Mouse (Mus musculus) hindbrain, embryonic 14.5 days (tissue): ENCODE results near the gene Pdcd1lg2. TPM values are rescaled to one million over a fixed set of nuclear protein-coding genes. Genes with fewer than 3 reads are reported as not detected.

Experiments used
- ATAC-seq: fragments of 200-750 bp; cut with Nextera tagmentation; 2 replicates; pipeline ENCODE4 v1.8.0; 2017; ENCODE audit warnings: moderate number of reproducible peaks, mild to moderate bottlenecking, moderate TSS enrichment, moderate library complexity; ENCODE audit not compliant: low FRiP score
- DNase-seq: peaks from one replicate; pipeline ENCODE4 v3.0.0-alpha.2; 2015; ENCODE audit warnings: low spot score
- H3K27ac ChIP-seq: fragments of 300-500 bp; sonication (generic); 2 replicates; pipeline ENCODE4 v1.5.1; 2014; ENCODE audit warnings: mild to moderate bottlenecking, moderate library complexity
- H3K27me3 ChIP-seq: fragments of 300-500 bp; sonication (generic); 2 replicates; pipeline ENCODE4 v1.6.1; 2014; ENCODE audit warnings: mild to moderate bottlenecking, low read length, mixed read lengths; ENCODE audit not compliant: control insufficient read depth, insufficient read depth
- H3K36me3 ChIP-seq: fragments of 300-500 bp; sonication (generic); replicated peaks from 2 replicates; pipeline ENCODE4 v1.6.1; 2014; ENCODE audit not compliant: control insufficient read depth, insufficient read depth
- H3K4me1 ChIP-seq: fragments of 300-500 bp; sonication (generic); replicated peaks from 2 replicates; pipeline ENCODE4 v1.6.1; 2014; ENCODE audit warnings: antibody characterized with exemption, low read length, mixed read lengths; ENCODE audit not compliant: control insufficient read depth, insufficient read depth
- H3K4me2 ChIP-seq: fragments of 300-500 bp; sonication (generic); replicated peaks from 2 replicates; pipeline ENCODE4 v1.6.1; 2014; ENCODE audit warnings: mild to moderate bottlenecking, moderate library complexity
- H3K4me3 ChIP-seq: fragments of 300-500 bp; sonication (generic); replicated peaks from 2 replicates; pipeline ENCODE4 v1.5.1; 2014; ENCODE audit warnings: mild to moderate bottlenecking, low read length
- H3K9ac ChIP-seq: fragments of 300-500 bp; sonication (generic); 2 replicates; pipeline ENCODE4 v1.6.1; 2014
- H3K9me3 ChIP-seq: fragments of 300-500 bp; sonication (generic); 2 replicates; pipeline ENCODE4 v1.6.1; 2016; ENCODE audit warnings: low read length; ENCODE audit not compliant: control insufficient read depth
- WGBS: fragments of 180-500 bp; shearing (Covaris S2); extraction: QIAGEN DNeasy Blood & Tissue Kit; methylation state at CpG from one replicate; pipeline ENCODE4 v1.1.7; 2014; 5-methylcytosine and 5-hydroxymethylcytosine counted together
- polyA plus RNA-seq: library from polyadenylated mRNA; unstranded; fragments of >200 nt; fragmentation: Nextera tagmentation; extraction: Ambion mirVana; gene quantifications from 2 replicates; pipeline ENCODE4 v1.2.1, GENCODE M21; 2014

Gene Pdcd1lg2
- polyA plus RNA-seq, 1 experiment from 2014 or later = 0.15 TPM

GRCm38 (mm10) chr19:29472424-29472823, 61.7 kb downstream of the Pdcd1lg2 start:
- no peak overlapping the region for H3K27ac ChIP-seq
- no peaks in the 10 kb centered on the region for H3K27me3 ChIP-seq
- H3K4me2 ChIP-seq = no peak overlapping the region
- H3K36me3 ChIP-seq = no peaks in the 10 kb centered on the region
- DNase-seq = no peak
- 0 out of 2 replicates have a peak, but pooled peaks cover 3% of the 10 kb centered on the region for H3K4me1 ChIP-seq
- H3K9me3 ChIP-seq = no peaks in the 10 kb centered on the region
- H3K4me3 ChIP-seq = no peak overlapping the region
- no peak for ATAC-seq
- no peak overlapping the region for H3K9ac ChIP-seq
- WGBS = 88% methylated on average over 8 of the region's 8 CpGs

GRCm38 (mm10) chr19:29472946-29473345, 62.2 kb downstream of the Pdcd1lg2 start:
- H3K9me3 ChIP-seq = no peaks in the 10 kb centered on the region
- H3K27ac ChIP-seq = no peak overlapping the region
- DNase-seq (no peak), ATAC-seq (no peak)
- no peak overlapping the region for H3K9ac ChIP-seq
- WGBS = 94% methylated on average over 5 of the region's 5 CpGs
- H3K27me3 ChIP-seq = no peaks in the 10 kb centered on the region
- H3K4me2 ChIP-seq = no peak overlapping the region
- 0 out of 2 replicates have a peak, but pooled peaks cover 3% of the 10 kb centered on the region for H3K4me1 ChIP-seq
- H3K4me3 ChIP-seq = no peak overlapping the region
- H3K36me3 ChIP-seq = no peaks in the 10 kb centered on the region

GRCm38 (mm10) chr19:29474803-29475202, 64.1 kb downstream of the Pdcd1lg2 start:
- Histone ChIP-seq H3K27ac (no peak overlapping the region), H3K4me1 (0 out of 2 replicates have a peak, but pooled peaks cover 3% of the 10 kb centered on the region), H3K4me2 (no peak overlapping the region), H3K9me3 (no peaks in the 10 kb centered on the region), H3K36me3 (no peaks in the 10 kb centered on the region), H3K4me3 (no peak overlapping the region), H3K27me3 (no peaks in the 10 kb centered on the region), H3K9ac (no peak overlapping the region)
- DNase-seq (no peak), ATAC-seq (no peak)
- WGBS = 67% methylated on average over 2 of the region's 2 CpGs

- WGBS = 94% methylated on average over 4 of the region's 4 CpGs
These were observed 64.5 kb downstream of the Pdcd1lg2 start for GRCm38 (mm10) chr19:29475210-29475620.

GRCm38 (mm10) chr19:29478598-29478997, 67.9 kb downstream of the Pdcd1lg2 start:
- DNase-seq (no peak), ATAC-seq (no peak)
- Histone ChIP-seq H3K4me1 (no peaks in the 10 kb centered on the region), H3K4me2 (no peak overlapping the region), H3K36me3 (no peaks in the 10 kb centered on the region), H3K27ac (no peak overlapping the region), H3K4me3 (no peak overlapping the region), H3K9me3 (no peaks in the 10 kb centered on the region), H3K9ac (no peak overlapping the region), H3K27me3 (no peaks in the 10 kb centered on the region)
- 28% methylated on average over 4 of the region's 4 CpGs for WGBS

More at GRCm38 (mm10) chr19:29475210-29475620, 64.5 kb downstream of the Pdcd1lg2 start:
- no peak for ATAC-seq
- Histone ChIP-seq H3K4me2 (no peak overlapping the region), H3K27me3 (no peaks in the 10 kb centered on the region), H3K4me3 (no peak overlapping the region), H3K27ac (no peak overlapping the region), H3K9me3 (no peaks in the 10 kb centered on the region), H3K36me3 (no peaks in the 10 kb centered on the region), H3K9ac (no peak overlapping the region), H3K4me1 (0 out of 2 replicates have a peak, but pooled peaks cover 3% of the 10 kb centered on the region)
- no peak for DNase-seq

GRCm38 (mm10) chr19:29481578-29481977, 70.9 kb downstream of the Pdcd1lg2 start:
- 53% methylated on average over 6 of the region's 6 CpGs for WGBS

GRCm38 (mm10) chr19:29482148-29482547, 71.4 kb downstream of the Pdcd1lg2 start:
- Histone ChIP-seq H3K4me3 (no peak overlapping the region), H3K4me2 (no peak overlapping the region), H3K36me3 (no peaks in the 10 kb centered on the region), H3K27ac (no peak overlapping the region), H3K4me1 (no peaks in the 10 kb centered on the region), H3K9me3 (no peaks in the 10 kb centered on the region), H3K9ac (no peak overlapping the region), H3K27me3 (no peaks in the 10 kb centered on the region)
- DNase-seq = no peak
- 73% methylated on average over 5 of the region's 5 CpGs for WGBS
- ATAC-seq = no peak

More at GRCm38 (mm10) chr19:29481578-29481977, 70.9 kb downstream of the Pdcd1lg2 start:
- ATAC-seq (no peak), DNase-seq (no peak)
- Histone ChIP-seq H3K9me3 (no peaks in the 10 kb centered on the region), H3K27me3 (no peaks in the 10 kb centered on the region), H3K36me3 (no peaks in the 10 kb centered on the region), H3K4me2 (no peak overlapping the region), H3K27ac (no peak overlapping the region), H3K4me1 (no peaks in the 10 kb centered on the region), H3K4me3 (no peak overlapping the region), H3K9ac (no peak overlapping the region)

- Histone ChIP-seq H3K27ac (no peak overlapping the region), H3K4me2 (no peak overlapping the region), H3K4me1 (no peaks in the 10 kb centered on the region), H3K27me3 (no peaks in the 10 kb centered on the region), H3K9ac (no peak overlapping the region), H3K36me3 (no peaks in the 10 kb centered on the region), H3K9me3 (no peaks in the 10 kb centered on the region), H3K4me3 (no peak overlapping the region)
- ATAC-seq (no peak), DNase-seq (no peak)
- WGBS = 49% methylated on average over 3 of the region's 3 CpGs
These were observed 71.9 kb downstream of the Pdcd1lg2 start for GRCm38 (mm10) chr19:29482637-29483036.

GRCm38 (mm10) chr19:29483386-29483785, 72.7 kb downstream of the Pdcd1lg2 start:
- ATAC-seq (no peak), DNase-seq (no peak)
- H3K4me3 ChIP-seq = no peak overlapping the region
- no peaks in the 10 kb centered on the region for H3K27me3 ChIP-seq
- H3K4me2 ChIP-seq = no peak overlapping the region
- H3K9ac ChIP-seq = no peak overlapping the region
- 82% methylated on average over 2 of the region's 2 CpGs for WGBS
- H3K9me3 ChIP-seq = no peaks in the 10 kb centered on the region
- H3K36me3 ChIP-seq = no peaks in the 10 kb centered on the region
- no peaks in the 10 kb centered on the region for H3K4me1 ChIP-seq
- H3K27ac ChIP-seq = no peak overlapping the region

- no peaks in the 10 kb centered on the region for H3K27me3 ChIP-seq
These were observed 73.8 kb downstream of the Pdcd1lg2 start for GRCm38 (mm10) chr19:29484537-29484936.

More at GRCm38 (mm10) chr19:29484537-29484936, 73.8 kb downstream of the Pdcd1lg2 start:
- no peaks in the 10 kb centered on the region for H3K4me1 ChIP-seq
- DNase-seq (no peak), ATAC-seq (no peak)
- WGBS = 51% methylated on average over 2 of the region's 2 CpGs
- no peak overlapping the region for H3K27ac ChIP-seq
- H3K9ac ChIP-seq = no peak overlapping the region
- H3K9me3 ChIP-seq = no peaks in the 10 kb centered on the region
- H3K4me2 ChIP-seq = no peak overlapping the region
- H3K36me3 ChIP-seq = no peaks in the 10 kb centered on the region
- no peak overlapping the region for H3K4me3 ChIP-seq
